Mouse (Mus musculus) stomach, embryonic 15.5 days (tissue): ENCODE measurements around the gene Ctu1. TPM values are rescaled to one million over a fixed set of nuclear protein-coding genes. Genes with fewer than 3 reads are reported as not detected.

Source experiments
- ATAC-seq: fragments of 200-750 bp; cut with Nextera tagmentation; 2 replicates; pipeline ENCODE4 v1.8.0; 2017; ENCODE audit warnings: low read depth, moderate number of reproducible peaks, moderate TSS enrichment; ENCODE audit not compliant: insufficient read depth, low FRiP score
- H3K27ac ChIP-seq: fragments of 300-500 bp; sonication (generic); 2 replicates; pipeline ENCODE4 v1.5.1; 2015; ENCODE audit warnings: mild to moderate bottlenecking, inconsistent platforms
- H3K27me3 ChIP-seq: fragments of 300-500 bp; sonication (generic); replicated peaks from 2 replicates; pipeline ENCODE4 v1.6.1; 2015; ENCODE audit warnings: inconsistent platforms
- H3K36me3 ChIP-seq: fragments of 300-500 bp; sonication (generic); 2 replicates; pipeline ENCODE4 v1.6.1; 2015; ENCODE audit warnings: inconsistent platforms
- H3K4me1 ChIP-seq: fragments of 300-500 bp; sonication (generic); 2 replicates; pipeline ENCODE4 v1.6.1; 2015; ENCODE audit warnings: inconsistent platforms
- H3K4me2 ChIP-seq: fragments of 300-500 bp; sonication (generic); 2 replicates; pipeline ENCODE4 v1.6.1; 2015; ENCODE audit warnings: mild to moderate bottlenecking, inconsistent platforms
- H3K4me3 ChIP-seq: fragments of 300-500 bp; sonication (generic); replicated peaks from 2 replicates; pipeline ENCODE4 v1.5.1; 2015; ENCODE audit warnings: inconsistent platforms
- H3K9ac ChIP-seq: fragments of 300-500 bp; sonication (generic); 2 replicates; pipeline ENCODE4 v1.6.1; 2015; ENCODE audit warnings: inconsistent platforms
- H3K9me3 ChIP-seq: fragments of 300-500 bp; sonication (generic); 2 replicates; pipeline ENCODE4 v1.6.1; 2016; ENCODE audit warnings: inconsistent platforms
- WGBS: fragments of 180-500 bp; shearing (Covaris S2); methylation state at CpG from one replicate; pipeline ENCODE4 v1.1.7; 2015; 5-methylcytosine and 5-hydroxymethylcytosine counted together
- polyA plus RNA-seq: library from polyadenylated mRNA; unstranded; fragments of >200 nt; fragmentation: Nextera tagmentation; extraction: Ambion mirVana; gene quantifications from 2 replicates; pipeline ENCODE4 v1.2.1, GENCODE M21; 2015

The Ctu1 gene
- polyA plus RNA-seq: 14.3 and 14.7 TPM in 2 replicates

DNA sequence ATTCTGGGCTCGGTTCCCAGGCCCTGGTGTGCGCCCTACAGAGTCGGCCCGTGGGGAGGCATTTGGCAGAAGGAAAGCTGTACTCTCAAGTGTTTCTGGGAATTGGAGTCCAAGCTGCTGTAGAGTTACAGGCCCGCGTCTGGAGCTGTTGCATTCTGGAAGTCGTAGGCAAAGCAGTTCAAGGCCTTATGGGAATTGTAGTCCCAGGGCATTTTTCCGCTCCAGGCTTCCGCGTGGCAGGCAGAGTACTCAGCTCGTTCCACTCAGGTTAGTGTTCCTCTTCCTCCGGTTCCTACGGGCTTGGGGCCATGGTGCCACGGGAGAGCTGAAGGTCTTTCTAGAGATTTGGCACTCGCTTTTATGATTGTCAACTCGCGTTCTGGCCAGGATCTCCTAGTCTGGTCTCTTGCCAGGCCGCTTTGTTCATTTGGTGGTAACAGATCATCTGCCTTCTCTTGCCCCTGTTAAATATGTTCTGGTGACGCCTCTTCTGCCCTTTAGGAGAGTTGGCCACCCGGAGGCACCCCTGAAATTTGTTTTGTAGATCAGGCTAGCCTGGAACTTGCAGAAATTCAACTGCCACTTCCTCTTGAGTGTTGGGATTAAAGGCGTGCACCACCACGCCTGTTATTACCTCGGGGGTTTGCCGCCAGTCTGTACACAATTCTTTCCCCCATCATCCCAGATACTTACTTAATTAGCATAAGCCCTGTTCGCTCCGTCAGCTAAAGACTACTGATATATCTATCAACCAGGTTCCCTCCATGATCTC, at the start of gene Ctu1:
Ctu1 (plus strand) TSS at position 208 of the 772 bp plus-strand sequence.
- no peaks in the 10 kb centered on the region for H3K9me3 ChIP-seq
- no peaks in the 10 kb centered on the region for H3K27me3 ChIP-seq
- WGBS: under 1% methylated on average over 26 of the region's 26 CpGs
- H3K4me1 ChIP-seq: 0 out of 2 replicates have a peak, but pooled peaks cover 7% of the 10 kb centered on the region
- peak within 1 kb of the TSS; percentile 65 for H3K27ac ChIP-seq
- H3K36me3 ChIP-seq: peaks cover 20% of the 10 kb centered on the region
- H3K4me3 ChIP-seq: peak within 1 kb of the TSS; percentile 76
- ATAC-seq: peak; percentile 93
- H3K9ac ChIP-seq: peak within 1 kb of the TSS; percentile 63
- peak within 1 kb of the TSS; percentile 65 for H3K4me2 ChIP-seq

DNA sequence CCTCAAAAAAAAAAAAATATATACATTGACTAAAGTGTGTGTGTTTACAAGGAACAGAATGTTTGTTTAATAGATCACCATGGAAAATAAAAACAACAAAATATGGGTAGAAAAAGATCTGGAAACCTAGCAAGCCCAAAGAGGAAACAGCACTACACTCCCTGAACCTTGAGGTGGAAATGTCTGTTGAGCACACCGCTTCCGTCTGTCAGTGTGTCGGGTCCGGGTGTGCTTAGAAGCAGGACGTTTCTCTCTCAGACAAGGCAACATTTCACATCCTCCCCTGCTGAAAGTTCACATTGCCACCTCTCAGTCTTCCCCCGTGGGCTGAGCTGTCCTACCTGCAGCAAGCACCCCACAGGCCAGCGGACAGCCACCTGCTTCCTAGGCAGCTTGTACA, 48.9 kb upstream of the Ctu1 start:
- 72% methylated on average over 7 of the region's 7 CpGs for WGBS
- Histone ChIP-seq H3K27me3 (no peaks in the 10 kb centered on the region), H3K27ac (no peak overlapping the region), H3K9ac (no peak overlapping the region), H3K4me2 (no peak overlapping the region), H3K36me3 (no peaks in the 10 kb centered on the region), H3K4me3 (no peak overlapping the region), H3K4me1 (no peaks in the 10 kb centered on the region), H3K9me3 (no peaks in the 10 kb centered on the region)
- no peak for ATAC-seq

DNA sequence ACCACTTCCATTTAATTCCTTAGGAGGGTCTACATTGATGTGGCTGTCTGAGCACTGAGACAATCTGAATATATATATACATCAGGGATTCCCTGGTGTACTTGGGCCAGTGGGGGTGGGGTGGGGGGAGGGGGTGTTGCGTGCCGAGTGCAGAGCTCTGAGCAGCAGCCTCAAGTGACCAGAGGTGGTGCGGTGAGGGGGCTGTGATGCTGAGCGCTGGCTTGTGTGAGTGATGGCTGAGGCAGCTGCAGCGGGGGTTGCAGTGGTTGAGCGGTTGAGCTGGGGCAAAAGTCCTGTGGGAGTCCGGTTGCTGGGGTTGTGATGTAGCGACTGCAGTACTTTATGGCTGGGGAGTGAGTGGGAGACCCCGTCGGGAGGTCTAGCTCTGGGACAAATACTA, 48.0 kb upstream of the Ctu1 start:
- H3K4me2 ChIP-seq: no peak overlapping the region
- no peaks in the 10 kb centered on the region for H3K36me3 ChIP-seq
- no peaks in the 10 kb centered on the region for H3K27me3 ChIP-seq
- H3K27ac ChIP-seq: no peak overlapping the region
- no peaks in the 10 kb centered on the region for H3K9me3 ChIP-seq
- no peak for ATAC-seq
- no peaks in the 10 kb centered on the region for H3K4me1 ChIP-seq
- no peak overlapping the region for H3K4me3 ChIP-seq
- 18% methylated on average over 10 of the region's 10 CpGs for WGBS
- H3K9ac ChIP-seq: no peak overlapping the region

DNA sequence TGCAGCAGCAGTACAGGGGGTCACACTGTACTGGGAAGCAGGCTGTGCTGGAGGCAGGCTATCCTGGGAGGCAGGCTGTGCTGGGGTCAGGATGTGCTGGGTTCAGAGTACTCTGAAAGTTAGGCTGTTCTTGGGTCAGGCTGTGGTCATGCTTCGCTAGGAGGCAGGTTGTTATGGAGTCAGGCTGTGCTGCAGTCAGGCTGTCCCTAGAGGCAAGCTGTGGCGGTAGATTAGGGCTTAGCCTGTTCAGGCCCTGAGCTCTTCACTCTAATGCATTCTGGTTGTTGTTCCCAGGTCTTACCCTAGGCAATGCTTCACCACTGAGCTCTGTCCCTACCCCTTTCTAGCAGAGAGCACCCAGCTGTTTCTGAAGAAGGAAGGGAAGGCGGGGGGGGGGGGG, 46.8 kb upstream of the Ctu1 start:
- H3K4me1 ChIP-seq: no peaks in the 10 kb centered on the region
- H3K36me3 ChIP-seq: no peaks in the 10 kb centered on the region
- no peaks in the 10 kb centered on the region for H3K27me3 ChIP-seq
- no peaks in the 10 kb centered on the region for H3K9me3 ChIP-seq
- WGBS: 71% methylated on average over 3 of the region's 3 CpGs
- H3K4me3 ChIP-seq: no peak overlapping the region
- no peak overlapping the region for H3K4me2 ChIP-seq
- H3K9ac ChIP-seq: no peak overlapping the region
- no peak overlapping the region for H3K27ac ChIP-seq
- no peak for ATAC-seq

DNA sequence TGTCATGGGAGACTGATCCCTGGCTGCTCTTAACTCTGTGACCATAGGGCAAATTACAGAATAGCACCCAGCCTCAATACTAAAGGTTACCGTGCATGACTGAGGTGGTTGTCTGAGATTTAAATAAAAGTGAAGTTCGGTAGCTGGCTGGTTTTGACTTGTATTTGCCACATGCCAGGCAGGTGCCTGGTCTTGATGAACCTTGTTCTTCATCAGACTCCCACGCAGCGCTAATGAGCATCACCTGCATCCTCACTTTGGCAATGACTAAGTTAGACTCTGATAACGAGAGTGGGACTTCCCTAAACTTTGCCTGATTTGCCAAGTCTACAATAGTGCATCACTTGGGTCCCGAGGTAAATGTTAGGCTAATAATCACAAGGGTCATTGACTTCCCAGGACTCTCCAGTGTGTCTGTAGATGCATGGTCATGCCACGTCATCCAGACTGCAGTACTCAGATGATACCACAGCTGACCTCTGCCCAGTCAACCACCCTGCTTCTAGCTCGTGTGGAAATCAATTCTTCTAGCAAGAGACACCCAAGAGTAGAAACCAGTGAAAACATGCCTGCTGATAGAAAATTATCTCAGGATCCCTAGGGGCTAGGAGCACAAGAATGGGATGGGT, 45.9 kb upstream of the Ctu1 start:
- no peak overlapping the region for H3K27ac ChIP-seq

DNA sequence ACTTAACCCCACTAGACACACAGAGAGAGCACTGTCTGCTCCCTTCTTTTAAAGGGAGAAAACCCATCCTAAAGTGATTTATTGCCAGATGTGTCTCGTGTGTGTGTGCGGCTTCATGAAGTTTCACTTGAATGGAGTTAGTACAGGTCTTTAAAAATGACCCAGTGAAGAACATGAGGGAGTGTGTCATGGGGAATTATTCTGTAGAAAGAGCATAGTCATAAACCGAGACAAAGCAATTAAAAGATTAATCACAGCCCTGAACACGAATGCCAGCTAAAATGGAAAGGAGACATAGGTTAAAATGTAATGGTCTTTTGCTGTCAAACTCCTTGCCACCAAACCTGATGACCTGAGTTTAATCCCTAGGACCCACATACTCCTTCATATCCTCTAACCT, 37.9 kb upstream of the Ctu1 start:
- Histone ChIP-seq H3K4me1 (no peaks in the 10 kb centered on the region), H3K36me3 (no peaks in the 10 kb centered on the region), H3K9me3 (no peaks in the 10 kb centered on the region), H3K4me2 (no peak overlapping the region), H3K27ac (no peak overlapping the region), H3K4me3 (no peak overlapping the region), H3K9ac (no peak overlapping the region), H3K27me3 (no peaks in the 10 kb centered on the region)
- WGBS: 65% methylated on average over 4 of the region's 4 CpGs
- ATAC-seq: no peak

More for the DNA sequence above, 45.9 kb upstream of the Ctu1 start:
- ATAC-seq: no peak
- Histone ChIP-seq H3K4me1 (no peaks in the 10 kb centered on the region), H3K9ac (no peak overlapping the region), H3K4me3 (no peak overlapping the region), H3K4me2 (no peak overlapping the region), H3K9me3 (no peaks in the 10 kb centered on the region), H3K27me3 (no peaks in the 10 kb centered on the region), H3K36me3 (no peaks in the 10 kb centered on the region)
- 80% methylated on average over 8 of the region's 8 CpGs for WGBS

DNA sequence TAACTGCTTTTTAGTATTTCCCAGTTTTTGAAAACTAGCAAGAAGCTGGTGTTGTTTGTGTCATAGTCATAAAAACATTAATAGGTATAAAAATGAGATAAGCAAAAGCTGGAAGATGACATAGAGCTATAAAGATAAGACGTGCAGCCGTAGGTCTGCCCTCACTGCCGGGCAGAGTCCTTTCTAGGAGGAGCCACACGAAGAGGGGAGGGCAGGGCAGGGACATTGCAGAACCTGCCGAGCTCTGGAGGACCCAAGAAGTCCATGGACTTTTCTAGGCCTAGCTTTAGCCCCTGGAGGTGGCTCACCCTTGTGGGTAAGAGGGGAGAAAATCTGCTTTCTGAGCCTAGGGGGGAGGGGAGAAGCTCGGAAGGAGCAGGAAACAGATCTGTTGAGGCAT, 37.3 kb upstream of the Ctu1 start, which contains the start of gene Ceacam18:
Ceacam18 (plus strand) TSS at position 208 of the 400 bp plus-strand sequence.
- Histone ChIP-seq H3K9ac (no peak within 1 kb of the TSS), H3K36me3 (no peaks in the 10 kb centered on the region), H3K4me1 (no peaks in the 10 kb centered on the region), H3K27ac (no peak within 1 kb of the TSS), H3K9me3 (no peaks in the 10 kb centered on the region), H3K4me2 (no peak within 1 kb of the TSS), H3K4me3 (no peak within 1 kb of the TSS), H3K27me3 (no peaks in the 10 kb centered on the region)
- WGBS: 52% methylated on average over 6 of the region's 6 CpGs
- ATAC-seq: 0 out of 2 replicates have a peak, but pooled peaks have one; percentile 35

DNA sequence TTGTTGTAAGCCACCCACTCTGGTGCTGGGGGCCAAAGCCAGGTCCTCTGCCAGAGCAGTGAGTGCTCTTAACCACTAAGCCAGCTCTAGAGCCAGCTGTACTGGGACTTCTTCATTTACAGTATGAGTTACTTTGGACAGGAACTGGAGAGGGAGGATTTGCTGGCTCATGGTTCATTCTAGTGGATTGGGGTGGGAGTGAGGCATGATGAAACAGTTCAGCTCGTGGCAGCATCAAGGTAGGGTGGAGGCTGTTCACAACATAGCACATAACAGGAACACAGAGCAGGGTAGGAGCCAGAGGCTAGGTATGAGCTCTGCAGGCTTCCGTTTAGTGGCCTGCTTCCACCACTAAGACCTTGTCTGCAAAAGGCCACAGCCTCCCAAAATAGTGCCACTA, 35.6 kb upstream of the Ctu1 start:
- H3K4me1 ChIP-seq: no peaks in the 10 kb centered on the region
- no peak overlapping the region for H3K9ac ChIP-seq
- no peaks in the 10 kb centered on the region for H3K36me3 ChIP-seq
- H3K4me2 ChIP-seq: no peak overlapping the region
- no peak overlapping the region for H3K27ac ChIP-seq
- H3K27me3 ChIP-seq: no peaks in the 10 kb centered on the region
- H3K4me3 ChIP-seq: no peak overlapping the region
- 67% methylated on average over 2 of the region's 2 CpGs for WGBS
- H3K9me3 ChIP-seq: no peaks in the 10 kb centered on the region
- no peak for ATAC-seq

DNA sequence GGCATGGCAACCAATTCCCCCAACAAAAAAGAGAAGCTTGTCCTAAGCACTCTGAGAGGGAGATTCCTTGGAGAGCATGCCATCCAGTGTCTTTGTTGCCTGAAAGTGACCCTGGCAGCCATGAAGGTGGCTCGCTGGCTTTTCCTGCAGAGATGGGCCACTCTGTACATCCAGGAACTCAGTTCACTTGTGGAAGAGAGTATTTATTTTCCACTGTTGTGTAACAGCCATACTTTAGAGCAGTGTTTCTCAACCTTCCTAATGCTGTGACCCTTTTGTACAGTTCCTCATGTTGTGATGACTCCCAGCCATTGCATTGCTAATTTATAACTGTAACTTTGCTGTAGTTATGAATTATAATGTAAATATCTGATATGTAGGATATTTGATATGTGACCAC, 34.7 kb upstream of the Ctu1 start:
- 79% methylated on average over 1 of the region's 1 CpGs for WGBS
- ATAC-seq: no peak

DNA sequence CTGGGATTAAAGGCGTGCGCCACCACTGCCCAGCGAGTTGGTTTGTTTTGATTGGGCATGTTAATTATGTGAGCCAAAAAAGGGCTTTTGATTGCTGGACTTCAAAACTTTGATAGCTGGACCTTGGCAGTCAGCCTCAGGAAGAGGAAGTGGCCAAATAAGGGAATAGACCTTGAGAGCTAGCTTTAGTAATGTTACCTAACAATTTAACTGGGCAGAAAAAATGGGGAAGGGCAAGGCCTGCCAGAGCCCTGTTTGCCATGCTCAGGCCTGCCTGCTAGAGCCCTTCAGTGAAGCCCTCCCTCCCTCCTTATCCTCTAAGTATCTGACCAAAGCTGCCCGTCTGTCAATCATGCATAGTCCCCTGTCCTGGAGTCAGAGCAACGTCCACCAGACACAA, 29.2 kb upstream of the Ctu1 start:
- ATAC-seq: no peak
- WGBS: 78% methylated on average over 5 of the region's 5 CpGs
- Histone ChIP-seq H3K4me2 (no peak overlapping the region), H3K4me3 (no peak overlapping the region), H3K27ac (no peak overlapping the region), H3K36me3 (no peaks in the 10 kb centered on the region), H3K27me3 (no peaks in the 10 kb centered on the region), H3K4me1 (no peaks in the 10 kb centered on the region), H3K9ac (no peak overlapping the region), H3K9me3 (no peaks in the 10 kb centered on the region)

More for the DNA sequence above, 34.7 kb upstream of the Ctu1 start:
- H3K9me3 ChIP-seq: no peaks in the 10 kb centered on the region
- H3K27ac ChIP-seq: no peak overlapping the region
- H3K36me3 ChIP-seq: no peaks in the 10 kb centered on the region
- H3K4me2 ChIP-seq: no peak overlapping the region
- no peaks in the 10 kb centered on the region for H3K27me3 ChIP-seq
- H3K4me1 ChIP-seq: no peaks in the 10 kb centered on the region
- no peak overlapping the region for H3K9ac ChIP-seq
- H3K4me3 ChIP-seq: no peak overlapping the region

DNA sequence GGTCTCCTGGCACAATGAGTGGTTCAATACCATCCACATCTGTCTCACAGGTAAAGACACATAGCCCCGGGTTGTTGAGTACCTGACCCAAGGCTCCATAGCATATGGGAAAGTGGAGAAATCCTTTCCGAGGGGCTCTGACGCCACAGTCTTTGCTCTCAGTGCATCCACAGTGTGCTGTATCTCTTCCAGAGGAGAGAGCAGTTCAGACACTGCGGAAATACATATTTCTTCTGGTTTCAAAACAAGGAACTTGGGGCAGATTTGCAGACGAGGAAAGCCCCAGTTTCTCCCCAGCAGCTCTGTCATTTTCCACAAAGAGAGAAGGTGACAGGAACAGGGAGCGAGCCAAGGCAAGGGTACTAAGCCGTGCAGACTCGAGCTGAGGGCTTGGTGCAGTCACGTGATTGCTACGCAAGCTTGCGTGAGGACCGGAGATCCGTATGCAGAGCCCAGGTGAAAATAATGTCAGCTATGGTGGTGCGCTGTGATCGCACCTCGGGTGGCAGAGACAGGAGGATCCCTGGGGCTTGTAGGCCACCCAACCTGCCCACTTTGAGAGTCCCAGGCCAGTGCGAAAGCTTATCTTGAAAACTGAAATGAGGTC, 28.7 kb upstream of the Ctu1 start:
- Histone ChIP-seq H3K9ac (no peak overlapping the region), H3K27me3 (no peaks in the 10 kb centered on the region), H3K36me3 (no peaks in the 10 kb centered on the region), H3K4me3 (no peak overlapping the region), H3K4me2 (no peak overlapping the region), H3K9me3 (no peaks in the 10 kb centered on the region), H3K27ac (no peak overlapping the region), H3K4me1 (no peaks in the 10 kb centered on the region)
- 77% methylated on average over 17 of the region's 17 CpGs for WGBS
- ATAC-seq: no peak

DNA sequence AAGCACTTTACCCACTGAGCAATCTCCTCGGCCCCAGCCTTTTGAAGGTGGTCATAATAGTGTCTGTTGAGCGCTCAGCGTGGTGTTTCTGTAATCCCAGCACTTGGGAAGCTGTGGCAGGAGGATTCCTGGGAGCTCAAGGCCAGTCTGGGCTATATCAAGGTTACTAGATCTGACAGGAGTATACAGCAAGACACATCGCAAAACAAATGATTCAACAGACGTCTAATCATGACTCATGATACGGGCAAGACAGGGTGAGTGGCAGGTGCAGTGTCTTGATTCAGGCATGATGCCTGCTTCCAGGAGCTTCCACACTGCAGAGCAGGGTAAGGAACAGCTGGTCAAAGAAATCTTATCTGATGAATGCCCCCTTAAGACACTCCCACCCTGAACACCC, 19.1 kb upstream of the Ctu1 start:
- no peaks in the 10 kb centered on the region; the same call in 1 of the 2 replicates for H3K9me3 ChIP-seq
- no peak overlapping the region for H3K27ac ChIP-seq
- no peaks in the 10 kb centered on the region for H3K27me3 ChIP-seq
- no peak overlapping the region for H3K4me2 ChIP-seq
- no peak overlapping the region for H3K4me3 ChIP-seq
- no peak overlapping the region for H3K9ac ChIP-seq
- ATAC-seq: no peak
- H3K4me1 ChIP-seq: no peaks in the 10 kb centered on the region
- WGBS: 82% methylated on average over 6 of the region's 6 CpGs
- no peaks in the 10 kb centered on the region for H3K36me3 ChIP-seq
